Mouse (Mus musculus): ENCODE measurements around the gene Trim32. TPM values are rescaled to one million over a fixed set of nuclear protein-coding genes. Genes with fewer than 3 reads are reported as not detected.

Gene Trim32
- polyA plus RNA-seq, 1 experiment from 2014 or later = 17.3 TPM

- Histone ChIP-seq H3K9ac (ENCODE audit: low read depth, low read length) (peak overlapping the region; percentile 58), H3K4me2 (replicated peaks; ENCODE audit: low read depth) (peak overlapping the region; percentile 74), H3K4me1 (replicated peaks; ENCODE audit: control insufficient read depth, insufficient read depth, low read length) (peaks cover 5% of the 10 kb centered on the region; the same call in 1 of the 2 replicates), H3K4me3 (ENCODE audit: low read depth, low read length) (peak overlapping the region; percentile 73), H3K9me3 (ENCODE audit: control insufficient read depth) (no peaks in the 10 kb centered on the region), H3K27me3 (replicated peaks; ENCODE audit: control insufficient read depth, insufficient read depth, low read length) (no peaks in the 10 kb centered on the region), H3K27ac (ENCODE audit: low read depth, low read length) (no peak overlapping the region), H3K36me3 (ENCODE audit: control insufficient read depth, insufficient read depth) (no peaks in the 10 kb centered on the region)
- ATAC-seq = peak; percentile 26
- TF ChIP-seq CTCF (IDR thresholded peaks at IDR 0.05; ENCODE audit: low read depth) = no peak
- under 1% methylated on average over 21 of the region's 21 CpGs for WGBS
Observed at GRCm38 (mm10) chr4:65605151-65605702, 441 bp downstream of the Trim32 start.

GRCm38 (mm10) chr4:65607184-65607631 lies 2.4 kb downstream of the Trim32 start:
- 36% methylated on average over 10 of the region's 10 CpGs for WGBS
- ATAC-seq = peak; percentile 91
- 0 out of 2 replicates have a peak overlapping the region, but pooled peaks have one; percentile 2 for H3K4me3 ChIP-seq (ENCODE audit: low read depth, low read length)
- H3K9me3 ChIP-seq (ENCODE audit: control insufficient read depth) = no peaks in the 10 kb centered on the region
- H3K36me3 ChIP-seq (ENCODE audit: control insufficient read depth, insufficient read depth) = no peaks in the 10 kb centered on the region
- peak overlapping the region; percentile 73 for H3K27ac ChIP-seq (ENCODE audit: low read depth, low read length)
- peaks cover 5% of the 10 kb centered on the region; the same call in 1 of the 2 replicates for H3K4me1 ChIP-seq (replicated peaks; ENCODE audit: control insufficient read depth, insufficient read depth, low read length)
- 0 out of 2 replicates have a peak overlapping the region, but pooled peaks have one; percentile 26 for H3K9ac ChIP-seq (ENCODE audit: low read depth, low read length)
- TF ChIP-seq CTCF (IDR thresholded peaks at IDR 0.05; ENCODE audit: low read depth) = no peak
- peak overlapping the region; percentile 74 for H3K4me2 ChIP-seq (replicated peaks; ENCODE audit: low read depth)
- H3K27me3 ChIP-seq (replicated peaks; ENCODE audit: control insufficient read depth, insufficient read depth, low read length) = no peaks in the 10 kb centered on the region

- WGBS = 90% methylated on average over 4 of the region's 4 CpGs
- Histone ChIP-seq H3K4me1 (replicated peaks; ENCODE audit: control insufficient read depth, insufficient read depth, low read length) (peaks cover 5% of the 10 kb centered on the region; the same call in 1 of the 2 replicates), H3K36me3 (ENCODE audit: control insufficient read depth, insufficient read depth) (peaks cover 2% of the 10 kb centered on the region), H3K27ac (ENCODE audit: low read depth, low read length) (no peak overlapping the region), H3K4me2 (replicated peaks; ENCODE audit: low read depth) (no peak overlapping the region), H3K27me3 (replicated peaks; ENCODE audit: control insufficient read depth, insufficient read depth, low read length) (no peaks in the 10 kb centered on the region), H3K9ac (ENCODE audit: low read depth, low read length) (no peak overlapping the region), H3K4me3 (ENCODE audit: low read depth, low read length) (no peak overlapping the region), H3K9me3 (ENCODE audit: control insufficient read depth) (no peaks in the 10 kb centered on the region)
- ATAC-seq = no peak
- TF ChIP-seq CTCF (IDR thresholded peaks at IDR 0.05; ENCODE audit: low read depth) = no peak
Observed at GRCm38 (mm10) chr4:65608112-65608511, 3.3 kb downstream of the Trim32 start.

- Histone ChIP-seq H3K4me2 (replicated peaks; ENCODE audit: low read depth) (no peak overlapping the region), H3K27me3 (replicated peaks; ENCODE audit: control insufficient read depth, insufficient read depth, low read length) (no peaks in the 10 kb centered on the region), H3K36me3 (ENCODE audit: control insufficient read depth, insufficient read depth) (peaks cover 24% of the 10 kb centered on the region), H3K4me3 (ENCODE audit: low read depth, low read length) (no peak overlapping the region), H3K27ac (ENCODE audit: low read depth, low read length) (no peak overlapping the region), H3K9ac (ENCODE audit: low read depth, low read length) (no peak overlapping the region), H3K4me1 (replicated peaks; ENCODE audit: control insufficient read depth, insufficient read depth, low read length) (peaks cover 5% of the 10 kb centered on the region; the same call in 1 of the 2 replicates), H3K9me3 (ENCODE audit: control insufficient read depth) (no peaks in the 10 kb centered on the region)
- no peak for ATAC-seq
- TF ChIP-seq CTCF (IDR thresholded peaks at IDR 0.05; ENCODE audit: low read depth) = no peak
- WGBS = 60% methylated on average over 5 of the region's 5 CpGs
Observed at GRCm38 (mm10) chr4:65610329-65610728, 5.5 kb downstream of the Trim32 start.

- ATAC-seq = no peak
- peaks cover 29% of the 10 kb centered on the region for H3K36me3 ChIP-seq (ENCODE audit: control insufficient read depth, insufficient read depth)
- no peaks in the 10 kb centered on the region for H3K27me3 ChIP-seq (replicated peaks; ENCODE audit: control insufficient read depth, insufficient read depth, low read length)
- H3K4me3 ChIP-seq (ENCODE audit: low read depth, low read length) = no peak overlapping the region
- 75% methylated on average over 6 of the region's 6 CpGs for WGBS
- no peak for TF ChIP-seq CTCF (IDR thresholded peaks at IDR 0.05; ENCODE audit: low read depth)
- no peak overlapping the region for H3K9ac ChIP-seq (ENCODE audit: low read depth, low read length)
- H3K4me2 ChIP-seq (replicated peaks; ENCODE audit: low read depth) = no peak overlapping the region
- peaks cover 5% of the 10 kb centered on the region; the same call in 1 of the 2 replicates for H3K4me1 ChIP-seq (replicated peaks; ENCODE audit: control insufficient read depth, insufficient read depth, low read length)
- H3K9me3 ChIP-seq (ENCODE audit: control insufficient read depth) = no peaks in the 10 kb centered on the region
- H3K27ac ChIP-seq (ENCODE audit: low read depth, low read length) = no peak overlapping the region
Observed at GRCm38 (mm10) chr4:65610896-65611295, 6.1 kb downstream of the Trim32 start.

GRCm38 (mm10) chr4:65613135-65613534 lies 8.3 kb downstream of the Trim32 start:
- no peaks in the 10 kb centered on the region for H3K4me1 ChIP-seq (replicated peaks; ENCODE audit: control insufficient read depth, insufficient read depth, low read length)
- no peaks in the 10 kb centered on the region for H3K27me3 ChIP-seq (replicated peaks; ENCODE audit: control insufficient read depth, insufficient read depth, low read length)
- TF ChIP-seq CTCF (IDR thresholded peaks at IDR 0.05; ENCODE audit: low read depth) = no peak
- no peak for ATAC-seq
- no peaks in the 10 kb centered on the region for H3K9me3 ChIP-seq (ENCODE audit: control insufficient read depth)
- WGBS = 98% methylated on average over 14 of the region's 14 CpGs
- peak overlapping the region; percentile 41; the same call in 1 of the 2 replicates for H3K27ac ChIP-seq (ENCODE audit: low read depth, low read length)
- H3K4me2 ChIP-seq (replicated peaks; ENCODE audit: low read depth) = no peak overlapping the region
- H3K9ac ChIP-seq (ENCODE audit: low read depth, low read length) = no peak overlapping the region
- H3K4me3 ChIP-seq (ENCODE audit: low read depth, low read length) = no peak overlapping the region
- H3K36me3 ChIP-seq (ENCODE audit: control insufficient read depth, insufficient read depth) = peaks cover 33% of the 10 kb centered on the region
